Comparison of ENCODE assay signal across 10 mouse cellular contexts in the genomic region with DNA sequence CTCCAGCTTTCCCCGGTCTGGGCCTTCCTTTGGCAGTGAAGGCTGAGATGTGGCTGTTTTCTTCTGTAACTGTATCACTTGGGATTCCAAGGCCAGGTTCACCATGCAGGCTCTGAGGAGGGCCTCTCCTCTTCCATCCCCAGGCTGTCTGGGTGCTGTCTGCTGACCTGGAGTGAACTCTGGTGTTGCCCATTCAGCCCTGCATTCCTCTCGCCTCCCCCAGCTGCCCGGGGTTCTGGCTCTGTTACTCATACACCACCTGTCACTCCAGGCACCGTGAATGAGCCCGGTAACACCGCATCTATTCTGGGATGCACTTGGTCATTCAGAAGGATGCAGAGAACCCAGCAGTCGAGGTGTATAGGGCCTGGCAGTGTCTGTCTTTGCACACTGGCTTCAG. TPM values are rescaled to one million over a fixed set of nuclear protein-coding genes. Genes with fewer than 3 reads are reported as not detected.
DNase-seq lines count a peak whose midpoint lies in the region; ATAC-seq and TF ChIP-seq lines count a peak whose summit lies in the region.
"Had no signal": no experiment of that assay in that cellular context is flagged by ENCODE, and none has a peak within 500 bp of the region (broad histone marks: within the 10 kb centered on the region; RNA-seq: fewer than 3 reads in every experiment).

No protein-coding gene starts in this region.

- TF ChIP-seq CTCF in kidney, adult 2 months (conservative IDR thresholded peaks at IDR 0.05; ENCODE audit: insufficient read depth, insufficient read length, low read depth, low read length): no peak

- H3K9ac ChIP-seq in neural tube, embryonic 12.5 days: 0 out of 2 replicates have a peak overlapping the region, but pooled peaks have one; percentile 17
- H3K9ac ChIP-seq: liver, embryonic 13.5 days had no signal

- DNase-seq in embryo, embryonic 10 days (ENCODE audit: low spot score): peak; percentile 51
- DNase-seq in embryo, embryonic 9.5 days (ENCODE audit: extremely low spot score): no peak
- no peak for DNase-seq in neural tube, embryonic 10.5 days (ENCODE audit: extremely low spot score, low spot score)
- peak; percentile 41 for DNase-seq in kidney, adult 2 months
- DNase-seq in left cerebral cortex, postnatal 4 days: no peak
- no peak for DNase-seq in layer of hippocampus, postnatal 25 days (ENCODE audit: extremely low spot score in 1 of 2, low spot score in 1 of 2)
- DNase-seq in adrenal gland, adult 8-10 months: no peak
- DNase-seq: liver, embryonic 13.5 days had no signal

- no peak for ATAC-seq in neural tube, embryonic 12.5 days (ENCODE audit: low FRiP score, low read depth)

- no peak for TF ChIP-seq POLR2A in kidney, adult 2 months (IDR thresholded peaks at IDR 0.05; ENCODE audit: low read depth, low read length)

- H3K9me3 ChIP-seq in neural tube, embryonic 12.5 days: no peaks in the 10 kb centered on the region
- H3K9me3 ChIP-seq: liver, embryonic 13.5 days; megakaryocyte, embryonic 14.5 days had no signal

- no peak overlapping the region for H3K27ac ChIP-seq in neural tube, embryonic 12.5 days
- H3K27ac ChIP-seq in kidney, adult 2 months (ENCODE audit: insufficient read depth, low read depth, low read length): no peak overlapping the region
- H3K27ac ChIP-seq: liver, embryonic 13.5 days had no signal

- peaks cover 9% of the 10 kb centered on the region; the same call in 1 of the 2 replicates for H3K36me3 ChIP-seq in neural tube, embryonic 12.5 days
- H3K36me3 ChIP-seq in kidney, adult 2 months (ENCODE audit: control insufficient read depth, insufficient read depth, low read length): no peaks in the 10 kb centered on the region
- H3K36me3 ChIP-seq: liver, embryonic 13.5 days had no signal

- intact Hi-C loops in left cerebral cortex, postnatal 4 days (cut with DNase I): no loop called here

- WGBS in neural tube, embryonic 12.5 days: 49% methylated on average over 7 of the region's 7 CpGs
- 22% methylated on average over 7 of the region's 7 CpGs for WGBS in kidney, adult 2 months

- H3K27me3 ChIP-seq in neural tube, embryonic 12.5 days (replicated peaks): no peaks in the 10 kb centered on the region
- no peaks in the 10 kb centered on the region for H3K27me3 ChIP-seq in kidney, adult 2 months (replicated peaks; ENCODE audit: control insufficient read depth, insufficient read depth, low read length)
- H3K27me3 ChIP-seq: liver, embryonic 13.5 days; megakaryocyte, embryonic 14.5 days had no signal

- no peak overlapping the region for H3K4me3 ChIP-seq in neural tube, embryonic 12.5 days
- H3K4me3 ChIP-seq in kidney, adult 2 months (ENCODE audit: insufficient read depth, low read depth, low read length): no peak overlapping the region
- H3K4me3 ChIP-seq: liver, embryonic 13.5 days had no signal

- peaks cover 44% of the 10 kb centered on the region for H3K4me1 ChIP-seq in neural tube, embryonic 12.5 days
- H3K4me1 ChIP-seq in kidney, adult 2 months (ENCODE audit: control insufficient read depth, insufficient read depth, low read length): peaks cover 36% of the 10 kb centered on the region

- H3K4me2 ChIP-seq in neural tube, embryonic 12.5 days (replicated peaks): no peak overlapping the region
- H3K4me2 ChIP-seq: liver, embryonic 13.5 days had no signal

RNA-seq across cellular contexts. Expression of a gene that starts 38.4 kb away (rescaled TPM):
- 71.8 and 73.4 TPM in 2 replicates for polyA plus RNA-seq in neural tube, embryonic 12.5 days (2016; fragmentation: Nextera tagmentation; extraction: Ambion mirVana)
- 155 and 157 TPM in 2 replicates for polyA plus RNA-seq in kidney, adult 2 months (2012; rRNA removed)
- 10 to 100 TPM; 13.4 to 18.6 TPM for total RNA-seq in left cerebral cortex, postnatal 4 days (2021)
- total RNA-seq in layer of hippocampus, postnatal 25 days (2021): 10 to 100 TPM; 14.3 to 18.8 TPM
- total RNA-seq in adrenal gland, adult 8-10 months (2022): 10 to 100 TPM; 37.2 to 58.6 (median 47.9) TPM

Comparison
In these comparisons a context has a peak if more than half of its experiments do, and no peak if none do; other contexts are left out.
1. DNase-seq: peak in embryo, embryonic 10 days (single experiment) and kidney, adult 2 months (single experiment); none in embryo, embryonic 9.5 days (single experiment), neural tube, embryonic 10.5 days (single experiment), left cerebral cortex, postnatal 4 days (single experiment), layer of hippocampus, postnatal 25 days (0 of 2) and adrenal gland, adult 8-10 months (single experiment).